Mouse (Mus musculus) kidney, postnatal 25 days (tissue): Measurements from ENCODE around the gene Nxpe4.
A peak's percentile ranks its signal among the peaks of the same experiment; 100 is the strongest.
"Not testable (repeated sequence)": the region's sequence is repeated elsewhere in the genome, so short reads cannot be mapped to it uniquely, and the experiment has no call there.

Experiments used
- DNase-seq, 2 experiments: peaks; one replicate each; pipeline ENCODE4 v3.0.0; 2021; ENCODE audit warnings: mixed read lengths in 2 of 2

Nxpe4 gene

DNA sequence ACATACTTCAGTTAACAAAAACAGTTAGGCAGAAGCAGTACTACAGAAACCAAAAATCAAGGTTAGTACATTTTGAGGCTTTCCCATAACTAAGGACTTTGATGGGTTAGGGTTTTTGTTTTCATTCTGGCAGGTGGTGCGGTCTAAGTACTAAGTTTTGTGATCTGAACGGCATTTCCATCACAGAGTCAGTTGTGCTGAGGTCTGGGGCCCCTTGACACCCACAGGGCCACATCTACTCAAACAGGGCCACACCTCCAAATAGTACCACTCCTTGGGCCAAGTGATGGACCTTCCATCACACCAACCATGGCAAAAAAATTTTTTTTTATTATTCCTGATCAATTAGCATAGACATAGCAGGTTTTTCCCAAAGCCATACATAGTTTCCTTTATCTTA lies 251.8 kb downstream of the Nxpe4 start:
- no peak for DNase-seq

DNA sequence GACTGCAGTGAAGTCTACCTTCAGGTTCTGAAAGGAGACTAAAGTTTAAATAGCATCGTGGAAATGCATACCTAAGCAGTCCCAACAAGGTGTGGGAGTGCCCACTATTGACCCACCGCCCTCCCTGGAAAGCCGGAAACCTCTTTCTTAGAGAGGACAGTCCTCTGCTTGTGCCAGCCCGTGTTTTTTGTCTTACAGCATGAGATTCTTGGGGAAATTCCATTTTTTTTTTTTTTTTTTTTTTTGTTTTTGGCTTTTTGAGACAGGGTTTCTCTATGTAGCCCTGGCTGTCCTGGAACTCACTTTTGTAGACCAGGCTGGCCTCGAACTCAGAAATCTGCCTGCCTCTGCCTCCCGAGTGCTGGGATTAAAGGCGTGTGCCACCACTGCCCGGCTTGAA lies 255.5 kb downstream of the Nxpe4 start:
- not testable (repeated sequence) for DNase-seq

DNA sequence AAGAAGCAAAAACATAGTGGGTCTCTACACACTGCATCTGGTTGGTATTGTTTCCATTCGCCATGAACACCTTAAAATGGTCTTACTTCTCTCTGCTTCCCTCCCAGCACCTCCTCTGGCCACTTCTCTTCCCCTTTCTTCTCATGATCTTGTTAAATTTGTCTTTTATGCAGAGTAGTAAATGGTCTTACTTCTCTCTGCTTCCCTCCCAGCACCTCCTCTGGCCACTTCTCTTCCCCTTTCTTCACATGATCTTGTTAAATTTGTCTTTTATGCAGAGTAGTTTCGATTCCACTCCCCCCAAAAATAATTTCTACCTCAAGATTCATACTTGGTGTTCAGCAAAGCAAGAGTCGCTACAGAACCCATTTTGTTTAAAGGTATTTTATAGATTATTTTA lies 256.2 kb downstream of the Nxpe4 start:
- no peak for DNase-seq

DNA sequence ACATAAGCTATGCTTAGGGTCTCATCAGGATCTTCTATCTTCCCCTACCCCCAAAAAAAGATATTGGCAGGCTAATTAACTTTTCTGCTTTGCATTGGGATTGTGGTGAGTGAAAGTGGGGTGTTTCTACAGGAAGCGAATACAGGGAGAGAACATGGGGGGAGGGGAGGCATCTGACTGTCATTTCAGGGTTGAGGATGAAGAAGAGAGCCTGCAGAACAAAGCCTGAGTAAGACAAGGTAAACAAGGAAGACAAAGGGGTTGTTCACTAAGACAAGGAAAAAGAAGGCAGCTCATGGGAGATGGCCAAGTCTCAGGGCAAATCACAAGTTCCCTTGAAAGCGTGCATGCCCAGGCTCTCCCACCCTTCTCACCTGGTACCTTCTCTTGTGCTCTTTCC lies 256.6 kb downstream of the Nxpe4 start:
- no peak for DNase-seq

DNA sequence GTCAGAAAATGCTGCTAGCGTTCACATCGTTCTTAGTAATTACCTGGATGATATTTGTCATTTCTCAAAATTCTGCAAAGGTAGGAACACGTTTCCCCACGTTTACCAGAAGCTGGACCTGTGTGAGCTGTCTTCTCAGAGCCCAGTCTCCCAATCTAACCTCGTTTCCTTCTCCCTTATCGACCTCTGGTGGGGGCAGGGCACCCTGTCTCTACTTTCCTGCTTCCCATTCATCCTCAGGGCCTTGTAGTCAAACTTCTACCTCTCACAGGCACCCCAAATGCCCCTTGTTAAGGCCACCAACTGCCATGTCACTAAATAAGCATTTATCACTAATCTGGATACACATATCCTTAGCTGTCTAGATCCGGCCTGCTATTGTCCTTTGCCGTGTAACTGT lies 257.0 kb downstream of the Nxpe4 start:
- DNase-seq, result no peak

DNA sequence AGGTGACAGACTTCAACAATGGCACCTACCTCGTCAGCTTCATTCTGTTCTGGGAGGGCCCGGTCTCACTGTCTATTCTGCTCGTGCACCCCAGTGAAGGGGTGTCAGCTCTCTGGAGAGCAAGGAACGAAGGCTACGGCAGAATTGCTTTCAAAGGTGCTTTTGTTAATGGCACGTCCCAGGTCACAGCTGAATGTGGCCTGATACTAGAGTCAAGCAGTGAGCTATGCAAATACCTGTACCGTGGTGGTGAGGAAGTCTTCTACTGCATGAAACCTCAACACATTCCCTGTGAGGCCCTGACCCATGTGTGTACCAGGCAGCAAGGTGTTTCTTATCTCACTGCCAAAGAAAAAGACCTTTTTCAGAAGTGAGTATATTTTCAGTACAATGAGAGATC lies 258.6 kb downstream of the Nxpe4 start:
- no peak for DNase-seq

DNA sequence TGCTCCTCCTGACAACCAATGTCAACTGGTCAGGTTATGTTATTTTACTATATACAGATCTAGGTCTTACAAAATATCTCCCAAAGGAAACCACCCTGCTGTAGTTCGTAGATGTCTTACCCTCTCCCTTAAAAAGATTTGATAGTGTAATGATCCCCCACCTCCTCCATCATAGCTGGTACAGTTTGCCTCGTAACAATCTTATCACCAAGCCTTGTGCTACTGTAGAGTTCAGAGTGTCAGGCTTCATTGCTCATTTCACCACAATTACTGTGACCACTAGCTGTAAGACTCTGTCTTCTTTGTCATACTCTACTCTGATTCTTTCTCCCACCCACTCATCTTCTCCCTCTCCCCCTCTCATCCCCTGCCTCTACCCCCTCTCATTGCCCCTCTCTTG lies 259.2 kb downstream of the Nxpe4 start:
- no peak for DNase-seq

DNA sequence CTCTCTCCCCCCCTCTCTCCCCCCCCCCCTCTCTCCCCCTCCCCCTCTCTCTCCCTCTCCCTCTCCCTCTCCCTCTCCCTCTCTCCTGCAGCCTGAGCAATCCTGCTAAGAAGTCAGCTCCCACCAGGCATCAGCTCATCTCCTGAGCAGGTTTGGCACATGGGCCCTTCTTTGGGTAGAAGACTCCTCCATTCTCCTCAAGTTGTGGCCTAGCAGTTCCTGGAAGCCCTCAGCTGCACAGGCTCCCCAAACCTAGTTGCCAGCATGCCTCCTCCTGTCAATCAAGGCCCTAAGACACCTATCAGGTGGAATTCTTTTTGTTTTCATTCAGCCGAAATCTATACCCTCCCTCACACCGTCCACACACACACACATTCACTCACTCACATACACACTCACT lies 259.7 kb downstream of the Nxpe4 start:
- DNase-seq, result no peak

DNA sequence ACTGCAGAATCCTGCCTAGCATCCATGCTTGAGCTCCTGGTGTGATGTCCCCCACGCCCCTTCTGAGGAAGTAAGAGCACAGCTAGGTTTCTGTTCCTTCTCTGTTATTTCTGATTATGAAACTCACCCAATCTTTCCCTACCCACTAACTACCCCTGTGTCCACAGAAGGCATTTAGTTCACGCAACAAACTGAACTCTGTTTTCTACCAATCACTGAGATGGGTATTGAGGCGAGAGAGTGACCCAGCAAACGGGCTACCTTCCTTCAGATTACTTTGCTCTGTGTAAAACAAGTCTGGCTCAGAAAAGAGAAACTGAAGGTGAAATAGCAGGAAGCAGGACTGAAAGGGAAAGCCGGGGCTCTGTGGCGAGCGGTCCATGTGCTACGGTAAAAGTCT lies 260.6 kb downstream of the Nxpe4 start:
- DNase-seq, result no peak

DNA sequence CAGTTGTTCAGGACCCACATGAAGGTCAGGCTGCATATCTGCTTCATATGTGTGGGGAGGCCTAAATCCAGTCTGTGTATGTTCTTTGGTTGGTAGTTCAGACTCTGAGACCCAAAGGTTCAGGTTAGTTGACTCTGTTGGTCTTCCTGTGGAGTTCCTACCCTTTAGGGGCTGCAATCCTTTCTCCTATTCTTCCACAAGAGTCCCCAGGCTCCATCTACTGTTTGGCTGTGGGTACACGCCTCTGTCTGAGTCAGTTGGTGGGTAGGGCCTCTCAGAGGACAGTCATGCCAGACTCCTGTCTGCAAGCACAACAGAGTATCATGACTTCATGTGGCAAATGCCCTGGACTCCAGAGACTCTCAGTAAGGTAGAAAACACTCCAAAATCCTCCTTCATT lies 261.4 kb downstream of the Nxpe4 start:
- no peak for DNase-seq

DNA sequence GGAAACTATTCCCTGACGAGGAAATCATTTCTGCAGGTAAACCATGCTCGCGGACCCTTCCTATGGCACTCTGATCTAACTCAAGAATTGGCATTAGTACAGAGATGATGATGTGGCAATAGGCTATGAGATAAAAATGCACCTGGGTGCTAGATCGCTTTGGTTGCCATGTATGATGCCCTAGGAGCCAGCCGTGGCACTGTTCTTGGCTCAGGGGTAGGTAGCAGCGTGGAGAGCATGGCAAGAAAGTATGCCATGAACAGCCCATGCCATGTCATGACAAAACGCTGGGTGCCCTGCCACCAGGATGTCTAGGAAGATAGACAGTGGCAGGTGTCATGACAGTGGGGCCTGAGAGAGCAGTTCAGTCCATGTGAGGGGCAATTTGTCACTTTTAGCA lies 265.4 kb downstream of the Nxpe4 start:
- DNase-seq, result no peak

DNA sequence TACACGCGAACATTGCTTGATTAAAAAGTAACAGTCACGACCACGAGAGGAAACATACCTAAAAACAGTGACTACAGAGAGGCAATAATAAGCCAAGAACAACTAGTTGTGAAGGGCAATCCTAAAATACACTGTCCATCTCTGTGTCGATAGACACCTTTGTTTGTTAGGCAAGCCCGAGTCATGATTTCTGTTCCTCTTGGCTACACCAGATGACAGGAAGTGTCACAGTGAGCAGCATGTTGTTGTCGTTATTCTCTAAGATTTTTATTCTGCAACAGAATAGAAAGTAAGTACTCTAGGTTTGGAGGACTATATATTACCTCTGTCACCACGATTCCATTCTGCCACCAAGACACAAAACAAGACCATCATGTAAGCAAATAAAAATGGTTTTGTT lies 270.6 kb downstream of the Nxpe4 start:
- no peak for DNase-seq

DNA sequence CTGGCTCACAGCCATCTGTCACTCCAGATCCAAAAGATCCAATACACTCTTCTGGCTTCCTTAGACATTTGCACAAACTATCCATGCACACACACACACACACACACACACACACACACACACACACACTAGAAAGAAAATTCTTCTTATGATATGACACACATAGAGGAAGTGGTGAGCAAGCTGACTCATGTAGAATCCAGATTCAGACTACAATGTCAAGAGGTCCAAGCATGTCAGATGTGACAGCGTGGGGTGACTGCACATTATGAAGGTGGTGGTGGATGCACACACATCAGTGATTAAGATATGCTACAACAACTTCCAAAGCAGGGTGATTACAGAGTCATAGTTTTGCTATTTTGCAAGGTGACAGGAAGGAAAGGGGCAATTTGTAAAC lies 282.1 kb downstream of the Nxpe4 start:
- no peak for DNase-seq

DNA sequence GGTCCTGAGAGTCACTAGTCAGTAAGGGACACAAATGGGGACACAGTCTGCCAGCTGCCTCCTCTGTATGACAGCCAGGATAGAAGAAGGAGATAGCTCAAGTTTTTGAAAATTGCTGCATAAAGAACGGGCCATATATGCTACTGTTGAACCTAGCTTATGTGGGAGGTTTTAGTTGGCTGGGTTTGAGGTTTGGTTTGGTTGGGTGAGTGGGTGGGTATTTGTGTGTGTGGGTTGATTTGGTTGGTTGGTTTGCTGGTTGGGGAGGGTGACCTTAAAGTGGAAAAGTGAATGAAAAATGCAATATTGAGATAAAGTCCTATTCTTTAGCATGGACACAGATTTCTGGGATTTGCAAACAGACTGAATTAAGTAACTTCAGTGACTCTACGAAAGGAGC lies 283.0 kb downstream of the Nxpe4 start:
- DNase-seq, result no peak

DNA sequence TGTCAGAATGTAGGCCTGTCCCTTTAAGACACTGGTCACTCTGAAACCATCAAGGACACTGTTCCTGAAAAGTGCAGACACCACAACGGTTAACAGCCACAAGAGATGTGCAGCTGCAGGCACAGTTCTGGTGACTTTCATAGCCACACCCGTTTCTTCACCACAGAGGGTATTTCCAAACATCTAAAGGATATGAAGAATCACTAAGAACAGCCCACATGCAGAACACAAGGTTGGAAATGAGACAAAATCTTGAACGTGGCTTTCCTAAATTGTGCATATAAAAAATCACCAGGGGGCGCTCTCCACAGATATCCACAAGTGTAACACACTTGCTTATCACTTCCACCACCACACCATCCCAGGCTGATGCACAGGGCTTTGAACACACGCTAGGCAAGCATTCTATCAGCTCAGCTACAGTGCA lies 286.0 kb downstream of the Nxpe4 start:
- peak in 1 of 2 experiments; percentile 49 for DNase-seq
